Mouse (Mus musculus): ENCODE results near the gene Hist1h2bj.
A peak's percentile ranks its signal among the peaks of the same experiment; 100 is the strongest.
"Not testable (repeated sequence)": the region's sequence is repeated elsewhere in the genome, so short reads cannot be mapped to it uniquely, and the experiment has no call there.

The Hist1h2bj gene

GRCm38 (mm10) chr13:22040464-22041141, 2.4 kb upstream of the Hist1h2bj start:
- no peak for DNase-seq

DNA sequence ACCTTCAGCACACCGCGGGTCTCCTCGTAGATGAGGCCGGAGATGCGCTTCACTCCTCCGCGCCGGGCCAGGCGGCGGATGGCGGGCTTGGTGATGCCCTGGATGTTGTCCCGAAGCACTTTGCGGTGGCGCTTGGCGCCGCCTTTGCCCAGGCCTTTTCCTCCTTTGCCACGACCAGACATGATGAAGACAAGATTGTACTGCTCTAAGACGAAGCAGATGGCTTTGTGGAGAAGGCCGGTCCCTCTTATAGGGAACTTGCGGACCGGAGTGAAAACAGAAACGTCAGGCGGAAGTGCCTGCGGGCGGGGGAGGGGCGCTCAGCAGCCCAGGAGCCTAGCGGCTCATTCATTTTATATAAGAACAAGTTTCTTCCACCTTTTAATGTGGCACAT, 1.9 kb upstream of the Hist1h2bj start, which contains the start of gene Hist1h4i:
Gene Hist1h4i (minus strand): TSS at position 221 of the 395 bp plus-strand sequence.
- DNase-seq = peak; percentile 96

DNA sequence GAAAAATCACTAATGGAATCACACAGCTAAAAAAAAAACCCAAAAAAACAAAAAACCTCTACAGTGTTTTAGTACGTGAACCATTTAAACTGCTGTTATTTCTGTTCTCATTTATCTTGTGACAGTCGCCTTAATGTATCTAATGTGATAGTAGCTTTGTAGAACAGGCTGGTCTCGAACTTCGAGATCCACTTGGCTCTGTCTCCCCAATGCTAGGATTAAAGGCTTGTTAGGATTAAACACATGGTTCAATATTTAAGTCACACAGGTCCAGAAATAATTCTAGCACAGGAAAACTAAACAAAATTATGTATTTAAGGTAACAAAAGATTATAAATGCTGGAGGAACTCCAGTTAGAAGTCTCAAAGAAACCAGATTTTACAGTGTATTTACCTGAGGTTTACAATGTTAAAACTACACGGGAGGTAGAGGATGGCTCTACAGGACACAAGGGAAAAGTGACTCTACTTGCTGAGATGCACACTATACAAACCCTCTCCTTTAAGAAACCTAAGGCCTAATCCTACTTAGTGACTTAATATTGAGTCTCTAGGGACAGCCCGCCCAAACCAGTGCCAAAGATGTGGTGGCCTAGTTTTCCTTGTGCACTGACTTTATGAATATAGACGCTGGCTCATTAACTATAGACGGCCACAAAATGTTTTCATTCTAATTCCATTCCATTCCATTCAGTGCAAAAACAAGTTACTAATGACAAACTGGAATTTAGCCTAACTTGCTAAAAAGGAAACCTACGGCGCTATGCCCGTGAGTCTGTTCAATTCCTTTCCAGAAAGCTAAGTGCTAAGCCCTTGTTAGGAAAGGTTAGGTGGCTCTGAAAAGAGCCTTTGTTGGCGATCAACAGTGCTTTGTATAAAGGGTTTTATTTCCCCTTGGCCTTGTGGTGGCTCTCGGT, 1.1 kb upstream of the Hist1h2bj start:
- no peak for DNase-seq

GRCm38 (mm10) chr13:22043503-22044431, 753 bp downstream of the Hist1h2bj start:
- DNase-seq = peak; percentile 46

- DNase-seq = no peak
Measured at GRCm38 (mm10) chr13:22044432-22045155, 1.6 kb downstream of the Hist1h2bj start.

DNA sequence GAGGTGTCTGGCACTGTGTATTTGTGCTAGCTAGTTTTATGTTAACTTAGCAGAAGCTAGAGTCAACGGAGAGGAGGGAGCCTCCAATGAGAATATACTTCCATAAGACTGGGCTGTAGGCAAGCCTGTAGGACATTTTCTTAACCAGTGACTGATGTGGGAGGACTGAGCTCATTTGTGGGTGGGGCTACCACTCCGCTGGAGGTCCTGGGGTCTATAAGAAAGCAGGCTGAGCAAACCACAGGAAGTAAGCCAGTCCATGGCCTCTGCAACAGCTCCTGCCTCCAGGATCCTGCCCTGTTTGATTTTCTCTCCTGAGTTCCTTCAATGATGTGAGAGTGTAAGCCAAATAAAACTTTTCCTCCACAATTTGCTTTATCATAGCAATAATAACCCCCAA, 2.3 kb downstream of the Hist1h2bj start:
- DNase-seq = no peak

GRCm38 (mm10) chr13:22049041-22049440, 6.0 kb downstream of the Hist1h2bj start:
- no peak for DNase-seq

DNA sequence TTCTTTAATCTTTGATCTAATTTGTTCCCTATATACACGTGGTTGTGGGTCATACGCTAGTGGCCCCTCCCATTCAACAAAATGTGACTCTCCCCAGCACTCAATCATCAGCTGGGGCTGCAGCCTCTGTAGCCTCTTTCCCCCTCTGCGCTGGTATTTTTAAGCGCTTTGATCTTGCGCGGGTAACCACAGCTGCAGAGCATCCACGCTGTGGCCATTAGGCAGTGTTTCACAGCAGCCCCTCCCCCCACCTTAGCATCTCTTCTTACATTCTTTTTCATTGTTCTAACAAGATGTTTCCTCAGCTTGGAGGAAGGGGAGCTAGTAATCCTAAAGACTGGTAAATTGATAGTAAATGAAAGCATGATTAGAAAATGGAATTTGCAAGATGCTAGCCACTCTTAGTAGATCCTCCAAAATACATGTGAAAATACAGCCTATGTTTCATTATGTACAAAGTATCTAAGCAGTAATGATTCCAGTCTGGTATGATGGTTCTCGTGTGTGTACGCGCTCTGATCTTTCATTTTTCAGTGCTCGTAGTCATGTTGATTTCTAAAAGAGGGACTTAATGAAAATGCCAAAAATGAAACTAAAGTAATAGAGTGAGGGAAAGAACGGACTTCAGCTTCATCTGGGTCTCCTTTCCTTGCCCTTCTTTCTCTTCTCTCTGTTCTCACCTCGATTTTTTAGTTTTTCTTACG, 6.9 kb downstream of the Hist1h2bj start:
- DNase-seq = peak; percentile 41

- DNase-seq = peak; percentile 95
Measured at GRCm38 (mm10) chr13:22050591-22051522, 7.8 kb downstream of the Hist1h2bj start.

- no peak for DNase-seq
Measured at GRCm38 (mm10) chr13:22051523-22051859, 8.5 kb downstream of the Hist1h2bj start.

GRCm38 (mm10) chr13:22053754-22054153, 10.7 kb downstream of the Hist1h2bj start:
- no peak for DNase-seq

DNA sequence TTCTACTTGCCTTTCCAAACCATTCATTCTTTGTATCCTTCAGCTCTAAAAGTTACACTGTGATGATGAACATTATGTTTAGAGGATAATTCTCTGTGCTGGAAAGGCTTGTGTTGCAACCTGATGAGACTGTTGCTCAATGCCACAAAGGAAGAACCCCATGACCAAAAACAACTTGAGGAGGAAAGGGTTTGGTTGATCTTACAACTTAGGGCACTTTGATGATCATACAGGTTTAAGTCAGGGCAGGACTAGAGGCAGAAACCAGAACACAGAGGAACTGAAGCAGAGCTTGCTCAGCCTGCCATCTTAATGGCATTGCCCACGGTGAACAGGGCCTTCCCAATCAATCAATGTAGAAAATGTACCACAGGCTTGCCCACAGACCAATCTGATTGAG, 18.4 kb downstream of the Hist1h2bj start:
- no peak for DNase-seq

- DNase-seq = no peak
Measured at GRCm38 (mm10) chr13:22063468-22063867, 20.5 kb downstream of the Hist1h2bj start.

DNA sequence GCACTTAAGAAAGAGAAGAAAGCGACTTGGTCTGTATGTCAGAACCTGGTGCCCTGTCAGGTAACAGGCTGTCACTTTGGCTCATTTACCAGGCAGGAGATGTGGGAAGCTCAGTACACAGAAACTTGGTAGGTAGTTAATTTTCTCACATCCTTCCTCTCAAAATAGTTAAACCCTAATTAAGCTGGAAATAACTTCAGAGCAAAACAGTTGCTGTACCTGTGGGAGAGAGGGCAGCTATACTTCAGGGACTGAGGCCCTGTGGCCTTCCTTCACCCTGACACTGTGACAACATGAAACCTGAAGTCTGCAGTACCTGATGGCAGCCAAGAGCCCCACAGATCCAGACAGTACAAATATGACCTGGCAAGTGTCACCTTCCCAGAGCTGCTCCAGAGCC, 41.1 kb downstream of the Hist1h2bj start, which contains the start of gene Vmn1r188:
Gene Vmn1r188 (plus strand): TSS at position 301 of the 400 bp plus-strand sequence.
- not testable (repeated sequence) for DNase-seq
